Mouse (Mus musculus) hindbrain, embryonic 16.5 days (tissue): Measurements from ENCODE around the gene Tardbp. TPM values are rescaled to one million over a fixed set of nuclear protein-coding genes. Genes with fewer than 3 reads are reported as not detected.

Experiments used
- ATAC-seq: fragments of 200-750 bp; cut with Nextera tagmentation; 2 replicates; pipeline ENCODE4 v1.8.0; 2017; ENCODE audit warnings: moderate TSS enrichment, moderate library complexity
- H3K27ac ChIP-seq: fragments of 300-500 bp; sonication (generic); 2 replicates; pipeline ENCODE4 v1.5.1; 2014; ENCODE audit warnings: low read depth, mild to moderate bottlenecking, control low read depth, low read length, moderate library complexity
- H3K27me3 ChIP-seq: fragments of 300-500 bp; sonication (generic); replicated peaks from 2 replicates; pipeline ENCODE4 v1.6.1; 2014; ENCODE audit warnings: low read length; ENCODE audit not compliant: control insufficient read depth, insufficient read depth
- H3K36me3 ChIP-seq: fragments of 300-500 bp; sonication (generic); 2 replicates; pipeline ENCODE4 v1.6.1; 2014; ENCODE audit warnings: mild to moderate bottlenecking, low read length, moderate library complexity, mixed read lengths; ENCODE audit not compliant: control insufficient read depth, insufficient read depth
- H3K4me1 ChIP-seq: fragments of 300-500 bp; sonication (generic); 2 replicates; pipeline ENCODE4 v1.6.1; 2014; ENCODE audit warnings: low read depth, low read length; ENCODE audit not compliant: control insufficient read depth, insufficient read depth
- H3K4me2 ChIP-seq: fragments of 300-500 bp; sonication (generic); 2 replicates; pipeline ENCODE4 v1.6.1; 2014; ENCODE audit warnings: mild to moderate bottlenecking, low read length, control low read depth, moderate library complexity
- H3K4me3 ChIP-seq: fragments of 300-500 bp; sonication (generic); 2 replicates; pipeline ENCODE4 v1.5.1; 2014; ENCODE audit warnings: mild to moderate bottlenecking, low read length, control low read depth, moderate library complexity
- H3K9ac ChIP-seq: fragments of 300-500 bp; sonication (generic); 2 replicates; pipeline ENCODE4 v1.6.1; 2014; ENCODE audit warnings: low read depth, mild to moderate bottlenecking, control low read depth, low read length, moderate library complexity
- H3K9me3 ChIP-seq: fragments of 300-500 bp; sonication (generic); 2 replicates; pipeline ENCODE4 v1.6.1; 2014; ENCODE audit warnings: mild to moderate bottlenecking, low read length, moderate library complexity; ENCODE audit not compliant: control insufficient read depth
- WGBS: fragments of 180-500 bp; shearing (Covaris S2); extraction: QIAGEN DNeasy Blood & Tissue Kit; methylation state at CpG from one replicate; pipeline ENCODE4 v1.1.7; 2014; 5-methylcytosine and 5-hydroxymethylcytosine counted together
- polyA plus RNA-seq: library from polyadenylated mRNA; unstranded; fragments of >200 nt; fragmentation: Nextera tagmentation; extraction: Ambion mirVana; gene quantifications from 2 replicates; pipeline ENCODE4 v1.2.1, GENCODE M21; 2015

Gene Tardbp
- polyA plus RNA-seq, 1 experiment from 2014 or later: 157 TPM

- Histone ChIP-seq H3K27me3 (no peaks in the 10 kb centered on the region), H3K4me1 (no peaks in the 10 kb centered on the region; the same call in 1 of the 2 replicates), H3K36me3 (0 out of 2 replicates have a peak, but pooled peaks cover 8% of the 10 kb centered on the region), H3K9ac (no peak overlapping the region), H3K4me3 (no peak overlapping the region), H3K27ac (no peak overlapping the region), H3K9me3 (no peaks in the 10 kb centered on the region), H3K4me2 (no peak overlapping the region)
- WGBS: 67% methylated on average over 5 of the region's 5 CpGs
- ATAC-seq: no peak
Observed at GRCm38 (mm10) chr4:148609805-148610204, 17.0 kb downstream of the Tardbp start.

- ATAC-seq: peak; percentile 27; the same call in 1 of the 2 replicates
- no peaks in the 10 kb centered on the region for H3K9me3 ChIP-seq
- WGBS: 28% methylated on average over 5 of the region's 5 CpGs
Observed at GRCm38 (mm10) chr4:148607758-148608157, 19.1 kb downstream of the Tardbp start.

DNA sequence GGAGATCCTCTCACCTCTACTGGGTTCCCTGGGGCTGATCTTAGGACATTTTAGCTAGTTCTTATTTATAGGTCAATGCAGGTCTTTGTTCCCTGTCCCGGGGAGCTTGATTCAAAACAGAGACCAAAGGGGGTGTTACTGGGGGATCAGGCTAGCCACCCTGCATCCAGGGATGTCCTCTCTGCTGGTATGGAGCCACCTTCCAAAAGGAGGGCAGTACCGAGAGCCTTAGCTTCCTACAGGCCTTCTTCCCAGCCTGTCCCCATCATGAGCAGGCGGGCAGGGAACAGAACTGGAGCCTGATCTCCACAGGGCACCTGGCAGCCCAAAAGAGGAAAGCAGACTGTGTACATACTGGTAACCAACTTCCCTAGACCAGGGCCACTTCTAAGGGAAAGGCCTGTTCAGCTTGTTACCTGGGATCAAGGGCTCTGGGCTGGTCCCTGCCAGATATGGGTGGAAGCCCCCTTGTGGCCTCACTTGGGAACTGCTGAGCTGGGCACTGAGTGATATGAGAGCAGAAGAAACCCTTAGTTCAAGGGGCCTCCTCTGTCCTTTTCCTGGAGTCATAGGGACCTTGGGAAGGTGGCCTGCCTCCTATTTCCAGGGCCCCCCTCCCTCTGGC lies 22.2 kb downstream of the Tardbp start:
- H3K36me3 ChIP-seq: 0 out of 2 replicates have a peak, but pooled peaks cover 2% of the 10 kb centered on the region
- H3K4me3 ChIP-seq: no peak overlapping the region
- 90% methylated on average over 3 of the region's 3 CpGs for WGBS
- no peaks in the 10 kb centered on the region for H3K9me3 ChIP-seq
- H3K27ac ChIP-seq: no peak overlapping the region
- H3K4me2 ChIP-seq: no peak overlapping the region
- no peak for ATAC-seq
- no peaks in the 10 kb centered on the region for H3K27me3 ChIP-seq
- no peak overlapping the region for H3K9ac ChIP-seq
- no peaks in the 10 kb centered on the region for H3K4me1 ChIP-seq

More at GRCm38 (mm10) chr4:148607758-148608157, 19.1 kb downstream of the Tardbp start:
- no peaks in the 10 kb centered on the region for H3K27me3 ChIP-seq
- no peak overlapping the region for H3K27ac ChIP-seq
- 0 out of 2 replicates have a peak, but pooled peaks cover 2% of the 10 kb centered on the region for H3K36me3 ChIP-seq
- H3K4me1 ChIP-seq: no peaks in the 10 kb centered on the region; the same call in 1 of the 2 replicates
- no peak overlapping the region for H3K9ac ChIP-seq
- no peak overlapping the region for H3K4me3 ChIP-seq
- H3K4me2 ChIP-seq: no peak overlapping the region

DNA sequence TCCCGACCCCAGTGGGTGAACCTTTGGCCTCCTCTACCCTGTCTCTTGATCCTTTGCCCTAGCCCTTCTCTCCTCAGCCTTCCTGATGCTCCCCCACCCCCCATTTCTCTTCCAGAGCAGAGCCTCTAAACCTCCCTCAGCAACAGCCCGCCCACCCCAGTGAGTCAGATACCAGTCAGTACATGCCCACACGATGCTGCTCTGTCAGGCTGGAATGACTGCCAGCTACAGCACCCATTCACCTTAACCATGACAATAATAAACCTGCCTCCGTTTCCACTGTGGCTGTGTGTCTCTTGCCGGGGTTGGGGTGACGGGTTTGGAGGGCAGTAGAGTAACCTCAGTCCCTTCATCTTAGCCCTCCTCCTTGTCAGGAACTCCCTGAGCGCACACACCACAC lies 22.7 kb downstream of the Tardbp start:
- Histone ChIP-seq H3K27me3 (no peaks in the 10 kb centered on the region), H3K4me3 (no peak overlapping the region), H3K4me1 (no peaks in the 10 kb centered on the region), H3K36me3 (0 out of 2 replicates have a peak, but pooled peaks cover 2% of the 10 kb centered on the region), H3K9ac (no peak overlapping the region), H3K9me3 (no peaks in the 10 kb centered on the region), H3K4me2 (no peak overlapping the region), H3K27ac (no peak overlapping the region)
- 81% methylated on average over 7 of the region's 7 CpGs for WGBS
- ATAC-seq: no peak

GRCm38 (mm10) chr4:148603376-148604139 lies 23.3 kb downstream of the Tardbp start:
- Histone ChIP-seq H3K9me3 (no peaks in the 10 kb centered on the region), H3K27ac (no peak overlapping the region), H3K9ac (no peak overlapping the region), H3K4me2 (no peak overlapping the region), H3K4me1 (no peaks in the 10 kb centered on the region), H3K4me3 (no peak overlapping the region), H3K36me3 (peaks cover 2% of the 10 kb centered on the region; the same call in 1 of the 2 replicates), H3K27me3 (no peaks in the 10 kb centered on the region)
- no peak; the same call in 1 of the 2 replicates for ATAC-seq
- 69% methylated on average over 10 of the region's 10 CpGs for WGBS

- ATAC-seq: no peak
- no peaks in the 10 kb centered on the region for H3K9me3 ChIP-seq
- 89% methylated on average over 14 of the region's 14 CpGs for WGBS
- no peak within 1 kb of the TSS for H3K4me2 ChIP-seq
- H3K36me3 ChIP-seq: peaks cover 2% of the 10 kb centered on the region; the same call in 1 of the 2 replicates
- H3K9ac ChIP-seq: no peak within 1 kb of the TSS
- no peaks in the 10 kb centered on the region for H3K27me3 ChIP-seq
- H3K4me3 ChIP-seq: no peak within 1 kb of the TSS
- H3K27ac ChIP-seq: no peak within 1 kb of the TSS
- H3K4me1 ChIP-seq: no peaks in the 10 kb centered on the region
Observed at GRCm38 (mm10) chr4:148602357-148603120, 24.3 kb downstream of the Tardbp start, which contains the start of gene Masp2. Gene Masp2, plus strand, starts transcription at chr4:148602554.

DNA sequence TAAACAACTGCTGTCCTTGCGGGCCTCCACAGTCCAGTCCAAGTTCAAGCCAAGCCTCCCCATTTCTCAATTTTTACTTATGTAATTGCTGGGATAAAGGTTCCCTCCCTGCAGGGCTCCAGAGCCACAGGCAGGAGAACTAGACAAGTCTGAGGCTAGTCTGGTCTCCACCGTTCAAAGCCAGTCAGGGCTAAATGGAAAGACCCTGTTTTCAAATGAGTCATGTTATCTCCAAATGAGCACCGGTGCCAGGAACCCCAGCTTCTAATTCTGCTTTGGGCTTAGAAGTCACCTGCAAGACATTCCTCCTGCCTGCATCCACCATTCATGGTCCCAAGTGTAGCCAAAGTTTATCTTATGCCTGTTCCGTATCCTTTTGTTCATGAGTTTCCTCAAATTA lies 24.9 kb downstream of the Tardbp start:
- no peak overlapping the region for H3K27ac ChIP-seq
- no peak for ATAC-seq
- no peaks in the 10 kb centered on the region for H3K4me1 ChIP-seq
- H3K9me3 ChIP-seq: no peaks in the 10 kb centered on the region
- no peak overlapping the region for H3K9ac ChIP-seq
- no peak overlapping the region for H3K4me2 ChIP-seq
- H3K4me3 ChIP-seq: no peak overlapping the region
- no peaks in the 10 kb centered on the region for H3K27me3 ChIP-seq
- peaks cover 3% of the 10 kb centered on the region; the same call in 1 of the 2 replicates for H3K36me3 ChIP-seq
- WGBS: 91% methylated on average over 4 of the region's 4 CpGs

GRCm38 (mm10) chr4:148600316-148600715 lies 26.5 kb downstream of the Tardbp start:
- Histone ChIP-seq H3K4me1 (no peaks in the 10 kb centered on the region), H3K9ac (no peak overlapping the region), H3K36me3 (peaks cover 9% of the 10 kb centered on the region), H3K4me2 (no peak overlapping the region), H3K9me3 (no peaks in the 10 kb centered on the region), H3K4me3 (no peak overlapping the region), H3K27me3 (no peaks in the 10 kb centered on the region), H3K27ac (no peak overlapping the region)
- WGBS: 96% methylated on average over 4 of the region's 4 CpGs
- ATAC-seq: no peak

GRCm38 (mm10) chr4:148598826-148599225 lies 28.0 kb downstream of the Tardbp start:
- H3K9ac ChIP-seq: no peak overlapping the region
- 94% methylated on average over 12 of the region's 12 CpGs for WGBS
- H3K9me3 ChIP-seq: no peaks in the 10 kb centered on the region
- no peak overlapping the region for H3K4me3 ChIP-seq
- H3K4me1 ChIP-seq: no peaks in the 10 kb centered on the region
- H3K36me3 ChIP-seq: peaks cover 22% of the 10 kb centered on the region
- ATAC-seq: no peak
- no peak overlapping the region for H3K27ac ChIP-seq
- no peaks in the 10 kb centered on the region for H3K27me3 ChIP-seq
- no peak overlapping the region for H3K4me2 ChIP-seq
